Mouse (Mus musculus) brain, embryonic 18.5 days (tissue): ENCODE measurements around the gene Pik3c2b.
A peak's percentile ranks its signal among the peaks of the same experiment; 100 is the strongest.

Experiments used
- DNase-seq: peaks from one replicate; pipeline ENCODE4 v3.0.0-alpha.2; 2012; ENCODE audit warnings: low read depth, low spot score

Gene Pik3c2b

GRCm38 (mm10) chr1:133100980-133101798 is 55.7 kb downstream of the Pik3c2b start:
- no peak for DNase-seq

- no peak for DNase-seq
These were observed 56.6 kb downstream of the Pik3c2b start for GRCm38 (mm10) chr1:133102108-133102507.

- DNase-seq: no peak
These were observed 57.8 kb downstream of the Pik3c2b start for GRCm38 (mm10) chr1:133103315-133103714.

- no peak for DNase-seq
These were observed 58.4 kb downstream of the Pik3c2b start for GRCm38 (mm10) chr1:133103871-133104270.

GRCm38 (mm10) chr1:133116108-133116507 is 70.6 kb downstream of the Pik3c2b start:
- DNase-seq: no peak

- no peak for DNase-seq
These were observed 72.7 kb downstream of the Pik3c2b start for GRCm38 (mm10) chr1:133118127-133118526.

GRCm38 (mm10) chr1:133118844-133119243 is 73.4 kb downstream of the Pik3c2b start:
- DNase-seq: no peak

- no peak for DNase-seq
These were observed 74.7 kb downstream of the Pik3c2b start for GRCm38 (mm10) chr1:133119931-133120712.

- no peak for DNase-seq
These were observed 75.8 kb downstream of the Pik3c2b start for GRCm38 (mm10) chr1:133121246-133121645.

GRCm38 (mm10) chr1:133124137-133124536 is 78.7 kb downstream of the Pik3c2b start:
- no peak for DNase-seq

GRCm38 (mm10) chr1:133125640-133126364 is 80.3 kb downstream of the Pik3c2b start:
- DNase-seq: no peak

GRCm38 (mm10) chr1:133126365-133126740 is 80.9 kb downstream of the Pik3c2b start:
- no peak for DNase-seq

- no peak for DNase-seq
These were observed 81.9 kb downstream of the Pik3c2b start for GRCm38 (mm10) chr1:133127328-133127727.

GRCm38 (mm10) chr1:133129471-133130221 is 84.2 kb downstream of the Pik3c2b start:
- DNase-seq: no peak

- peak; percentile 99 for DNase-seq
These were observed 85.4 kb downstream of the Pik3c2b start, which contains the start of gene Ppp1r15b for GRCm38 (mm10) chr1:133130638-133131560. Gene Ppp1r15b, plus strand, starts transcription at chr1:133131143.

GRCm38 (mm10) chr1:133131561-133131905 is 86.1 kb downstream of the Pik3c2b start:
- DNase-seq: peak; percentile 18

- DNase-seq: no peak
These were observed 86.5 kb downstream of the Pik3c2b start for GRCm38 (mm10) chr1:133131936-133132335.

GRCm38 (mm10) chr1:133132388-133133326 is 87.2 kb downstream of the Pik3c2b start:
- DNase-seq: no peak

GRCm38 (mm10) chr1:133133425-133133824 is 88.0 kb downstream of the Pik3c2b start:
- DNase-seq: no peak
